Mouse (Mus musculus): ENCODE results near the gene Adamtsl4. TPM values are rescaled to one million over a fixed set of nuclear protein-coding genes. Genes with fewer than 3 reads are reported as not detected.
A peak's percentile ranks its signal among the peaks of the same experiment; 100 is the strongest.

The Adamtsl4 gene
- polyA plus RNA-seq, 1 experiment from 2014 or later = 1.1 TPM

DNA sequence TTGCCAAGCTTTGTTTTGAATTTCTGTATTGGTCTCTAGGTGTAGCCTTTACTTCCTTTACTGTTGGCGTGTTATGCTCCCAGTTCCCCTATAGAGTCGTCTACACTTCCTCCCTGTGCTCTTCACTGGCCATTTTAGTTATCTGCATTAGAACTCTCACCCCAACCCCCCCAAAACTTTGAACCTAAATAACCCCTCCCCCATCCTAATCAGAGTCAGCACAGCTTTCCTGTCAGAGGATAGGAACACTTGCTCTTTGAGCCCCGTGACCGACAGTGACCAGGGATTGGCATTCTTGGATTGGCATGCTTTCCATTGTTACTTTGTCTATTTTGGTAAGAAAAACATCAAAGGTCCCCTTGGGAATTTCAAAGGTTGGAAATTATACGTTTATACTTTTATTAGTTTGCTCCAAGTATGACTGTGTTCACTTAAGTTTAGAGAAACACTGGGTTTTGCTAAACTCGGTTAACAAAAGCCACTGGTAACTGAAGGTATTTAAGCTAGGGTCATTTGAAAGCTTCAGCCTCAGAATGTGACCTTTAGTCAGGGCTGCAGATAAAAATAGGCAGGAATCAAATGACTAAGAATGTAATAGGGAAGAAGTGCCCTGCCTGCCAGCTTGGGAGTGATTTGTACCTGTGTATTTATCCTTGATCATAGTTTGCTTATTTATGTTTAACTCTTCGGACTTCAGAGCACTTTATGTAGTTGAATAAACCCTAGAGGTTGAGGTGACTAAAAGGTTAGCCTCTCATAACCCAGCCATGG, 25.6 kb downstream of the Adamtsl4 start:
- Histone ChIP-seq H3K36me3 (ENCODE audit: control insufficient read depth, insufficient read depth, low read length) (peaks cover 27% of the 10 kb centered on the region; the same call in 1 of the 2 replicates), H3K4me1 (ENCODE audit: control insufficient read depth, insufficient read depth, low read length) (peaks cover 26% of the 10 kb centered on the region), H3K9ac (replicated peaks; ENCODE audit: low read depth, low read length) (peak overlapping the region; percentile 21; the same call in 1 of the 2 replicates), H3K4me3 (ENCODE audit: low read depth, low read length) (no peak overlapping the region), H3K4me2 (ENCODE audit: low read depth, low read length) (peak overlapping the region; percentile 29), H3K27me3 (ENCODE audit: control insufficient read depth, insufficient read depth, low read length) (no peaks in the 10 kb centered on the region), H3K27ac (ENCODE audit: low read depth, low read length) (no peak overlapping the region), H3K9me3 (ENCODE audit: control insufficient read depth, low read length) (no peaks in the 10 kb centered on the region)
- WGBS = 73% methylated on average over 7 of the region's 7 CpGs
- ATAC-seq (ENCODE audit: low read depth) = no peak

DNA sequence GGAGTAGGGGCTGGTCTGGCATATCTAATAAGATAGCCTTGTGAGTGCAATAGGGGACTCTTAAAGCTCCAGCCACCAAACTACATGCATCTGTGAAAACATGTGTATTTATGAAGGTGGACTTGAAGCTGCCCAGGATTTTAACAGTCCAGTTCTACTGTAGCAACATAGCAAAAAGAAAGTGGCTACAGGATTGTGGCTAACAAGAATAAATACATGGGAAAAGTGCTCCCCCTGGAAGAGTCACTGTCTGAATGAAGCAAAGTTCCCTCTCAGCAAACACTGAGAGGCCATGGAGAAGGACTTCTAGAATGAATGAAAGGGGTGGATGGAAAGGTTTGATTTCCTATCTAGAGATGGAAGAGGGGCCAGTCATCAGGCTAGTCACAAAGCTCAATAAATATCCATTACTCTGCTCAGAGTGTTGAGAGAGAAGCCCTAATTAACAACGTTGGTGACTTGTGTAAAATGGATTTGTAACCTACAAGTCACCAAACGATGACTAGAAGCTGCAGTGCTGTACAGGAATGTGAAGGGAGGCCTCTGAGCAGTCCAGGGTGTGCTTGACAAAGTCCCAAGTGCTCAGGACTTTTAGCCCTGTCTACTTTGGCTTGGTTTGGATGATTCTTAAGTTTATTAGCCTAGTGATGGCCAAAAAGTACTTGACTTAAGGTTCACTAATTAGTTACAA, 26.8 kb downstream of the Adamtsl4 start:
- H3K4me1 ChIP-seq (ENCODE audit: control insufficient read depth, insufficient read depth, low read length) = peaks cover 26% of the 10 kb centered on the region
- peak overlapping the region; percentile 99 for H3K4me3 ChIP-seq (ENCODE audit: low read depth, low read length)
- no peaks in the 10 kb centered on the region for H3K27me3 ChIP-seq (ENCODE audit: control insufficient read depth, insufficient read depth, low read length)
- WGBS = 57% methylated on average over 2 of the region's 2 CpGs
- peaks cover 27% of the 10 kb centered on the region; the same call in 1 of the 2 replicates for H3K36me3 ChIP-seq (ENCODE audit: control insufficient read depth, insufficient read depth, low read length)
- no peaks in the 10 kb centered on the region for H3K9me3 ChIP-seq (ENCODE audit: control insufficient read depth, low read length)
- no peak overlapping the region for H3K27ac ChIP-seq (ENCODE audit: low read depth, low read length)
- peak overlapping the region; percentile 100; the same call in 1 of the 2 replicates for H3K9ac ChIP-seq (replicated peaks; ENCODE audit: low read depth, low read length)
- no peak for ATAC-seq (ENCODE audit: low read depth)
- peak overlapping the region; percentile 98 for H3K4me2 ChIP-seq (ENCODE audit: low read depth, low read length)

DNA sequence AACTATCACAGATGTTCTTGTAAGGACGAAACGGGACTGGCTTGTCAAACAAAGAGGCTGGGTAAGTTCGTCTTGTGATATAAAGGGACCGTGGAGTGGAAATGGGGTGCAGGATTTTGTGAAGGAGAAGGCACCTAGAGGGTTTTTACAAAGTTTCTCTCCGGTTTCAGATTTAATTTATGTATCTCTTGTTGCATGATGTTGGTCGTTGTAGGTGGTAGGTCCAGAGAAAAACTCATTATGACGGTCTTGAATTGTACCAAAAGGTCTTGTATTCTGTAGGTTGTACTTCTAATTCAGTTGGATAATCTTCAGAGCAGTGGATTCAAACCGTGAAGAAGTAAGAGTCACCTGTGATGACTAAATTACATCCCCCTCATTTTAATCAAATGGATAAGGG, 27.8 kb downstream of the Adamtsl4 start:
- Histone ChIP-seq H3K9me3 (ENCODE audit: control insufficient read depth, low read length) (no peaks in the 10 kb centered on the region), H3K9ac (replicated peaks; ENCODE audit: low read depth, low read length) (peak overlapping the region; percentile 100), H3K4me1 (ENCODE audit: control insufficient read depth, insufficient read depth, low read length) (peaks cover 26% of the 10 kb centered on the region), H3K4me2 (ENCODE audit: low read depth, low read length) (peak overlapping the region; percentile 98), H3K27ac (ENCODE audit: low read depth, low read length) (peak overlapping the region; percentile 98), H3K36me3 (ENCODE audit: control insufficient read depth, insufficient read depth, low read length) (peaks cover 27% of the 10 kb centered on the region; the same call in 1 of the 2 replicates), H3K4me3 (ENCODE audit: low read depth, low read length) (peak overlapping the region; percentile 99), H3K27me3 (ENCODE audit: control insufficient read depth, insufficient read depth, low read length) (no peaks in the 10 kb centered on the region)
- 3% methylated on average over 8 of the region's 8 CpGs for WGBS
- no peak for ATAC-seq (ENCODE audit: low read depth)

DNA sequence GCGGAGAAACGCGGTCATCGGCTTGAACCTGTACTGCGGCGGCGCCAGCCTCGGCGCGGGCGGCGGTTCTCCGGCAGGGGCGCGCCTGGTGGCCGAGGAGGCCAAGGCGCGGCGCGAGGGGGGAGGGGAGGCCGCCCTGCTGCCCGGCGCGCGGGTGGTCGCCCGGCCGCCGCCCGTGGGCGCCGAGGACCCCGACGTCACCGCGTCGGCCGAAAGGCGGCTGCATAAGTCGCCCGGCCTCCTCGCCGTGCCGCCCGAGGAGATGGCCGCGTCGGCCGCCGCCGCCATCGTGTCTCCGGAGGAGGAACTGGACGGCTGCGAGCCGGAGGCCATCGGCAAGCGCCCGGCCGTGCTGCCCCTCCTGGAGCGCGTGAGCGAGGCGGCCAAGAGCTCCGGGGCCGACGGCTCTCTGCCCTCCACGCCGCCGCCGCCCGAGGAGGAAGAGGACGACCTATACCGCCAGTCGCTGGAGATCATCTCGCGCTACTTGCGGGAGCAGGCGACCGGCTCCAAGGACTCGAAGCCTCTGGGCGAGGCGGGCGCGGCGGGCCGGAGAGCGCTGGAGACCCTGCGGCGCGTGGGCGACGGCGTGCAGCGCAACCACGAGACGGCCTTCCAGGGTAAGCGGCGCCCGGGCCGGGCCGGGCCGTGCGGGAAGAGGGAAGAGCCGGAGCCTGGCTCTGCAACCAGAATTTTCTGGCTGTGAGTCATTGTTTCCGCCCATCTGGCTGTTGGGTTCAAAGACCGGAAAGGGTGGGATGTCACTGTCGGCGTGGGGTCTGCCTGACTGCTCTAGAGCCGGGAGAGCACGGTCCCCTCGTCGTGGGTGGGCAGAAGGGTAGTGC, 28.6 kb downstream of the Adamtsl4 start:
- H3K27ac ChIP-seq (ENCODE audit: low read depth, low read length) = peak overlapping the region; percentile 98
- H3K36me3 ChIP-seq (ENCODE audit: control insufficient read depth, insufficient read depth, low read length) = peaks cover 21% of the 10 kb centered on the region; the same call in 1 of the 2 replicates
- peak; percentile 70 for ATAC-seq (ENCODE audit: low read depth)
- H3K9me3 ChIP-seq (ENCODE audit: control insufficient read depth, low read length) = no peaks in the 10 kb centered on the region
- H3K9ac ChIP-seq (replicated peaks; ENCODE audit: low read depth, low read length) = peak overlapping the region; percentile 100
- WGBS = 3% methylated on average over 77 of the region's 113 CpGs
- peak overlapping the region; percentile 99 for H3K4me3 ChIP-seq (ENCODE audit: low read depth, low read length)
- peak overlapping the region; percentile 98 for H3K4me2 ChIP-seq (ENCODE audit: low read depth, low read length)
- H3K4me1 ChIP-seq (ENCODE audit: control insufficient read depth, insufficient read depth, low read length) = peaks cover 26% of the 10 kb centered on the region
- no peaks in the 10 kb centered on the region for H3K27me3 ChIP-seq (ENCODE audit: control insufficient read depth, insufficient read depth, low read length)

DNA sequence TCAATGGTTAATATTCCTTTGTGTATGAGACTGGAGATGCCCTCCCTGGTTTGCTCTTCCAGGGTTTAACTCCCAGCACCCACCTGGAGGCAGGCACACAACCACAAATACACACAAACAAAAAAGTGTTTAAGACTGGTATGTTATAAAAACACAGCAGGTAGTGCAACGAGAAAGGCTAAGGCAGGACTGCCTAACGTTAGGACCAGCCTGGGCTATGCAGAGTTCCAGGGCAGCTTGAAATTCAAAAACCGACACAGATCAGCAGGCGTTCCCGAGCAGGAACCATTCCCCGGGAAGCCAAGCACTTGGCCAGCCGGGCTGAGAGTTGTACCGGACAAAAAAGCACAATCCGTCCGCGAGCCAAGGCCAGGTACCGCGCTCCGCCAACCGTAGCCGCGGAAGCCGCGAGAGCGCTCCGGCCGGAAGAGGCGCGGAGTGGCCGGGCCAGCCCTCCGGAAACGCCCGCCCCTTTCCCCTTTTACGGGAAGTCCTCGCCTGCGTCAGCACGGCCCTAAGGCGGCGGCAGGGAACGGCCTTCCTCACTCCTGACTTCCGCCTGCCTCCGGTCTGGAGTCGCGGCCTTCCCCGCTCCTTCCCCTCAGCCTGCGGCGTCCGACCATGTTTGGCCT, 29.4 kb downstream of the Adamtsl4 start, which contains the start of gene Mcl1:
TSS of gene Mcl1 (plus strand) at position 553 of the 632 bp plus-strand sequence.
- peak; percentile 98 for ATAC-seq (ENCODE audit: low read depth)
- peak within 1 kb of the TSS; percentile 98 for H3K4me2 ChIP-seq (ENCODE audit: low read depth, low read length)
- H3K4me1 ChIP-seq (ENCODE audit: control insufficient read depth, insufficient read depth, low read length) = peaks cover 25% of the 10 kb centered on the region
- H3K36me3 ChIP-seq (ENCODE audit: control insufficient read depth, insufficient read depth, low read length) = peaks cover 20% of the 10 kb centered on the region; the same call in 1 of the 2 replicates
- under 1% methylated on average over 43 of the region's 43 CpGs for WGBS
- peak within 1 kb of the TSS; percentile 98 for H3K27ac ChIP-seq (ENCODE audit: low read depth, low read length)
- H3K9ac ChIP-seq (replicated peaks; ENCODE audit: low read depth, low read length) = peak within 1 kb of the TSS; percentile 100
- peak within 1 kb of the TSS; percentile 99 for H3K4me3 ChIP-seq (ENCODE audit: low read depth, low read length)
- no peaks in the 10 kb centered on the region for H3K9me3 ChIP-seq (ENCODE audit: control insufficient read depth, low read length)
- no peaks in the 10 kb centered on the region for H3K27me3 ChIP-seq (ENCODE audit: control insufficient read depth, insufficient read depth, low read length)

DNA sequence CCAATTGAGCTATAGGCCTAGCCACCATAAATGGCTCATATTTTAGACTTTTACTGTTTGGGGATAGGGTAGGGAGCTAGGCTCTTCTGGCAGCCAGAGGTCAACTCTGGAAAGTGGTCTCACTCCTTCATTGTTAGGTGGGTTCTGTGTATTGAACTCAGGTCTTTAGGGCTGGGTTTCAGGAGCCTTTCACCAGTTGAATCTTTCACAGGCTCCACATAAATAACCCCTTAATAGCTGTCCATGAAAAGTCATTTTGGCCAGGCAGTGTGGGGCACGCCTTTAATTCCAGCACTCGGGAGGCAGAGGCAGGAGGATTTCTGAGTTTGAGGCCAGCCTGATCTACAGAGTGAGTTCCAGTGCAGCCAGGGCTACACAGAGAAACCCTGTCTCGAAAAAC, 30.0 kb downstream of the Adamtsl4 start:
- ATAC-seq (ENCODE audit: low read depth) = no peak
- no peaks in the 10 kb centered on the region for H3K27me3 ChIP-seq (ENCODE audit: control insufficient read depth, insufficient read depth, low read length)
- H3K9me3 ChIP-seq (ENCODE audit: control insufficient read depth, low read length) = no peaks in the 10 kb centered on the region
- WGBS = 89% methylated on average over 3 of the region's 3 CpGs
- H3K36me3 ChIP-seq (ENCODE audit: control insufficient read depth, insufficient read depth, low read length) = peaks cover 15% of the 10 kb centered on the region; the same call in 1 of the 2 replicates
- H3K4me2 ChIP-seq (ENCODE audit: low read depth, low read length) = peak overlapping the region; percentile 66; the same call in 1 of the 2 replicates
- H3K4me1 ChIP-seq (ENCODE audit: control insufficient read depth, insufficient read depth, low read length) = peaks cover 23% of the 10 kb centered on the region
- H3K4me3 ChIP-seq (ENCODE audit: low read depth, low read length) = peak overlapping the region; percentile 99
- H3K27ac ChIP-seq (ENCODE audit: low read depth, low read length) = peak overlapping the region; percentile 98; the same call in 1 of the 2 replicates
- 0 out of 2 replicates have a peak overlapping the region, but pooled peaks have one; percentile 100 for H3K9ac ChIP-seq (replicated peaks; ENCODE audit: low read depth, low read length)

DNA sequence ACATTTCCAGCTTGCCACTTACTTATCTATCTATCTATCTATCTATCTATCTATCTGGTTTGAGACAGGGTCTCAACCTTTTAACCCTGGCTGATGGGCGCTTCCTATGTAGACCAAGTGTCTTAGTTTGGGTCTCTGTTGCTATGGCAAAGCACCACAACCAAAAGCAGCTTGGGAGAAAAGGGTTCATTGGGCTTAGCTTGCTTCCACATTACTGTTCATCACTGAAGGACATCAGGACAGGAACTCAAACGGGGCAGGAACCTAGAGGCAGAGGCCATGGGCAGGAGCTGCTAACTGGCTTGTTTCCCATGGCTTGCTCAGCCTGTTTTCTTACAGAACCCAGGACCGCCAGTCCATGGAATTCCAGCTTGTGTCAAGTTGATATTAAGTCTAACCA, 30.6 kb downstream of the Adamtsl4 start:
- no peak for ATAC-seq (ENCODE audit: low read depth)
- Histone ChIP-seq H3K27me3 (ENCODE audit: control insufficient read depth, insufficient read depth, low read length) (no peaks in the 10 kb centered on the region), H3K9me3 (ENCODE audit: control insufficient read depth, low read length) (no peaks in the 10 kb centered on the region), H3K9ac (replicated peaks; ENCODE audit: low read depth, low read length) (no peak overlapping the region), H3K27ac (ENCODE audit: low read depth, low read length) (no peak overlapping the region), H3K4me1 (ENCODE audit: control insufficient read depth, insufficient read depth, low read length) (peaks cover 17% of the 10 kb centered on the region), H3K4me2 (ENCODE audit: low read depth, low read length) (no peak overlapping the region), H3K4me3 (ENCODE audit: low read depth, low read length) (no peak overlapping the region), H3K36me3 (ENCODE audit: control insufficient read depth, insufficient read depth, low read length) (peaks cover 11% of the 10 kb centered on the region; the same call in 1 of the 2 replicates)
- 93% methylated on average over 3 of the region's 3 CpGs for WGBS

DNA sequence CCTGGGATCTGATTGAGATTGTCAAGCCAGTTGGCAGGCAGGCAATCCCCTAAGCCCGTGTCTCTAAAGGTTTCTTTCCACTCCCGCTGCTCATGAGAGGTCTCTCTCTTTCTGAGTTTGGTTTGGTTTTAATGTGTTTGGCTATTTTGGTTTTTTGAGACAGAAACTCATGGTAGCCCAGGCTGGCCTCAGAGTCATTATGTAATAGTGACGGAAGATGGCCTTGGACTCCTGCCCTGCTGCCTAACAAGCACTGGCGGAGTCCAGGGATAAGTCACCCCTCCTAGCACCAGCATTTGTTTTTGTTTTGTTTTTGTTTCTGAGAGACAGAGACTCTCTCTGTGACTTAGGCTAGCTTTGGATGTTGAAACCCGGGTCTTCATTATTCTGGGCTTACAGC, 32.3 kb downstream of the Adamtsl4 start:
- H3K9me3 ChIP-seq (ENCODE audit: control insufficient read depth, low read length) = no peaks in the 10 kb centered on the region
- no peak for ATAC-seq (ENCODE audit: low read depth)

More for the DNA sequence above, 32.3 kb downstream of the Adamtsl4 start:
- WGBS = 92% methylated on average over 5 of the region's 5 CpGs
- H3K4me2 ChIP-seq (ENCODE audit: low read depth, low read length) = no peak overlapping the region
- H3K36me3 ChIP-seq (ENCODE audit: control insufficient read depth, insufficient read depth, low read length) = no peaks in the 10 kb centered on the region; the same call in 1 of the 2 replicates
- no peak overlapping the region for H3K9ac ChIP-seq (replicated peaks; ENCODE audit: low read depth, low read length)
- H3K27ac ChIP-seq (ENCODE audit: low read depth, low read length) = no peak overlapping the region
- peaks cover 2% of the 10 kb centered on the region; the same call in 1 of the 2 replicates for H3K4me1 ChIP-seq (ENCODE audit: control insufficient read depth, insufficient read depth, low read length)
- H3K27me3 ChIP-seq (ENCODE audit: control insufficient read depth, insufficient read depth, low read length) = no peaks in the 10 kb centered on the region
- no peak overlapping the region for H3K4me3 ChIP-seq (ENCODE audit: low read depth, low read length)
